Mouse (Mus musculus) ES-CJ7 (cell line): ENCODE results near the gene Ceacam1.
"Not testable (repeated sequence)": the region's sequence is repeated elsewhere in the genome, so short reads cannot be mapped to it uniquely, and the experiment has no call there.

ENCODE experiments used
- DNase-seq: peaks from one replicate; pipeline ENCODE4 v3.0.0; 2011; ENCODE audit warnings: low read depth, low spot score

Ceacam1 gene

DNA sequence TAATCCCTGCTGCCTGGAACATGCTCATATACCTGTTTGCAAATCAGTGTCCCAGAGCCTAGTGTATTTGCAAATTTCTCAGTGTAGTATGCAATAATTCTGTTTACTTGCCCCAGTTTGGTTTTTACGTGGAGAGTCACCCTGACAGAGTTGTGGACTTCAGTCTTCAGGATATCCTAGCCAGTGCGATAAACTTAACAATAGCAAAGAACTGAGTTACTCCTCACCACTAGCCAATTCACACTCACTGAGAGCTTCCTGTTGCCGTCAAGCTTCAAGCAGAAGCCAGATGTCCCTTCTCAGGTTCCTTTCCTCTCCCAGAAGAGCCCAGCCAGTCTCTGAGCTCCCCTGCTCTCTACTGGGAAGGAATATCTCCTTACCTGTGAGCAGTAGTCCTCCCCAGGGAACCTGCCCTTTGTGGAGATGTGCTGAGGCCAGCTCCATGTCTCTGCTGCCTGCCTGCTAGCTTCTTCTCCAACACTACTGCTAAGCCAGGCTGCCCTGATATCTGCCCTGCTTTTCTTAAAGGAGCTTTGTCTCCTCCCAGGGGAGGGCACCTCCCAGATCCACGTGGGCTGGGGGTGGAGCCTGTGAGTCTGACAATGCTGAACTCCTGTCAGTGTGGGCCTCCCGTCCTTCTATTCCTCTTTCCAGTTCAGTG lies at the start of gene Ceacam1:
Gene Ceacam1, minus strand, starts transcription at position 513 of the 661 bp plus-strand sequence.
- DNase-seq, result peak; percentile 43

DNA sequence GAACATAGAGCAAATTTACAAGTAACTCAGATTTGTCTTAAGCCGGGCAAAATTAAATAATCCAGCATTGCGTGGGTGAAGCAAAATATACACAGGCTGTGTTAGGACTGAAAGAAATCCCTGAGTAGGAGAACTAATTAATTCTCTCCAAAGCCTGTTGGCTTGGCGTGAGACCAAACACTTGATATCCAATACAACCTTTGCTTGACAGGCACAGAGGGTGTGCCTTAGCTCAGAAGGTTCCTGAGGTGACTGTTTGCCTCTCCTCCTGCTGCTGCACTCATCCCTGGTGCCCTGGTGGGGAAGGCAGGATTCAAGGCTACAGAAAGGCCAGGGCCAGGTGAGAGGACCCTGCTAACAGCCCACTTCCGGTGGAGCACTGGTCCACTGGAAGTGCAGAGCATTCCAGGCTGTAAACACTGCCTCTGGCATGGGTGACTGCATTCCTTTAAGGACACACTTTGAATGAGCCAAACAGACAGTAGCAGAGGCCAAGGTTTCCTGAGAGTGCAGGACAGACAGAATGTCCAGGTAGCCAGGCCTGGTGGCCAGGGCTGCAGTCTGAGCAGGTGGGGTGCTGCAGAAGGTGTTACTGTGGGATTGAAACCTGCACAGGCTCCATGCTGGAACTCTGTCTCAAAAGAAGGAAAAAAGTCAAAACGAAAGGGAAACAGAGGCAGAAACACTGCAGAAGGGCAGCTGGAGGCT lies 38.8 kb upstream of the Ceacam1 start:
- DNase-seq, result not testable (repeated sequence)

DNA sequence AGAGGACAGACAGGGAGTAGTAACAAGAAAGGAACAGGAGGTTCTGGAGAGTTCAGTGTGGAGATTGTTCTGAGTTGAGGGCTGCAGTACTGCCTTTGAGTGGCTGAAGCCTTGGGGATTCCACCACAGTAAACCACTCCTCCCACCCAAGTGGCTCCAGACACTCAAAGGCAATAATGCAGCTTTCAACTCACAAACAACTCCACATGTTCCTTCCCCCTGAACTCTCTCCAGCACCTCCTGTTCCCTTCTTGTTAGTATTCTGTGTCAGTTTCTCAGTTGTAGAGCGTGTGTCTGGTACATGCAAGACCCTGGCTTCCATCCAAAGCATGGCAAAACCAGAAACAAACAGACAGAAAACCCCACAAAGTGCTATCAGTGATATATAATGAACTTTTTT lies 38.3 kb upstream of the Ceacam1 start:
- not testable (repeated sequence) for DNase-seq

DNA sequence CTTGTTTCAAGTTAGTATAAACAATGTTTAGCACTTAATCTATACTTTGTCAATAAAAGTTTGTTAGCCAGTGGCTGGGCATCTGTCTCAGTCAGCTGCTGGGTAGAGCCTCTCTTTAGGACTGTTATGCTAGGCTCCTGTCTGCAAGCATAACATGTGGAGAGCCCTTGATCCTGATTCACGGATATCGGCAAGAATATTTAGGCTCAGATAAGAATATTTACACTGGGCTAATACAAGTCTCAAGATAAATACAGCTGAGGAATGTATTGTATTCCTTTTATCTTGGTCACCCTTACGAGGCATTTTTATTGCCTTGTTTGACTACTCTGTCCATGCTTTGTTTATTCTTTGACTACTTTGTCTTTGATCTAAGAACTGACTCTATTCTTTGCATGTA lies 32.5 kb upstream of the Ceacam1 start:
- DNase-seq, result no peak

DNA sequence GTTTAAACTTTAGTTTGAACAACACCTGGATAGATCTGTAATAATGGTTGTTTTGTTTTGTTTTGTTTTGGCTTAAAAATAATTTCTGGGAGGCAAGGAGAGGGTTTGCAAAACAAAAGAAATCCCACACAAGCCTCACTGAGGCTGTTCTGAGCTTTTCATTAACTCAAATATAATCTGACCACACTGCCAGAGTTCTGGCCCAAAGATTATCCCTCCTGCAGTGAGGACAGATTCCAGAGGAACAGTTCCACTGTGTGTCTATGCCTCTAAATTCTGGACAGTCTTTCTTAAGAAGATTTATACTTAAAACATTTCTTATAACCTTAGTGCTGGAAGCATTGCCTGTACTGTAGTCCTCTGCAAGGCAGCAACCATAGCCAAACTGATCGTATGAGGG lies 17.2 kb upstream of the Ceacam1 start:
- no peak for DNase-seq

DNA sequence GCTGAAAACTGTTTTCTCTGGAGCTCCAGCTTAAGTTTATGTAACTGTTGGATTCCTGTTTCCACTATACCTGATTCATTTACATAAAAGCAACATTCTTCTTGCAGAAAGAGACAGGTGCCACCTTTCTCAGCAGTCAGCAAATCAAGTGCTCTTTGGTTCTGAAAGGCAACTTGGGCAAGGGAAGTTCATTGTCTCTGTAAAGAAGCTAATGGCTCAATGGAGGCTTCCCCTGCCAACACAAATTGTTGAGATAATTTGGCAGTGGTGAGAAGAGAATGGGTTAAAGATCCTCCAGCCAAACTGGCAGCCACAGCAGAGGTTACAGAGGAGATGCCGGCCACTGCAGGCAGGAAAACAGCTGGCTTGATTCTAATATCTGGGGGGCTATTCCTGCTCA lies 13.3 kb upstream of the Ceacam1 start:
- not testable (repeated sequence) for DNase-seq

DNA sequence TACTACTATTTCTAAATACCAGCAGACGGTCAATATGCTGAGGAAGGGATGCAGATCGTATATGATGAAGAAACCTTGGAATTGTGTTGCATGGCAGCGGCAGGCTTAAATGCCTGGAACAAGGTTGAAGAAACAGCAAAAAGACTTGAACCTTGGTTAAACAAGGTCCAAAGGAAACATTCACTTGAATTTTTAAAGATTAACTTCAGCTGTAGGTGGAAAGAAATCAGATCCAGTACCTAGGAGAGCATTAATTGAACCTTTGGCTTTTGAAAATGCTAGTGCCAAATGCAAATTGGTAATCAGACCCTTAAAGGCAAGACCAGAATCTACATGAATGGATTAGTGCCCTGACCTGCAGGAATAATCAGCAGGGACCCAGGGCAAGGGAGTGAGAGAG lies 12.0 kb upstream of the Ceacam1 start:
- DNase-seq, result not testable (repeated sequence)

DNA sequence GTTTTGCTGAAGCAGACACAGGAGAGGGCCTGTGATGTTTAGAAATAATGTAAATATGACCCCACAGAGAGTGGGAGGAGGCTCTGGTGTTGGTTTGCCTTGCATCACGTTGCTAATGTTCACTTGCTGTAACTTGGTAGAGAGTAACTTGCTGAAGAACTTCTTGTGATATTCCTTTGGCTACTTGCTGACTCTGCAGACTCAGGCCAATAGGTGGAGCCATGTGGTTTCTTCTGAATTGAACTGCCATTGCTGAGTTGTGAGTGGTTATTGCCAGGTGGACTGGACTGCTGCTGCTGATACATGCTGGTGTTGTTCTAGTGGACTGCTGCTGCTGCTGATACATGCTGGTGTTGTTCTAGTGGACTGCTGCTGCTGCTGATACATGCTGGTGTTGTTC lies 8.8 kb upstream of the Ceacam1 start:
- DNase-seq, result no peak

DNA sequence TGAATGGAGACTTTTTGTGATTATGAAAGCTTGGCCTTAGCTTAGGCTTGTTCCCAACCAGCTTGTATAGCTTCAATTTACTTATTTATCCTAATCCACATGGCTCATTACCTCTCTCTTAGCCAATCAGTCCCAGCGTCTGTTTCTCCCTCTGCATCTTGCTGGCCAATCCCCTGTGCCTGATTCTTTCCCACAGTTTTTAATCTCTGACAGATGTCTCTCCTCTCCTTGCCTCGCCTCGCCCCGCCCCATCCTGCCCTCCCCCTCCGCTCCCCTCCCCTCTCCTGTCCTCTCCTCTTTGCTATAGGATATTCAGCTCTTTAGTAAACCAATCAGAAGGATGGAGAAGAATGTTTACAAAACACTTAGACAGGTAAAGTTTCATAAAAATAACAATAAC lies 7.7 kb upstream of the Ceacam1 start:
- DNase-seq, result no peak

DNA sequence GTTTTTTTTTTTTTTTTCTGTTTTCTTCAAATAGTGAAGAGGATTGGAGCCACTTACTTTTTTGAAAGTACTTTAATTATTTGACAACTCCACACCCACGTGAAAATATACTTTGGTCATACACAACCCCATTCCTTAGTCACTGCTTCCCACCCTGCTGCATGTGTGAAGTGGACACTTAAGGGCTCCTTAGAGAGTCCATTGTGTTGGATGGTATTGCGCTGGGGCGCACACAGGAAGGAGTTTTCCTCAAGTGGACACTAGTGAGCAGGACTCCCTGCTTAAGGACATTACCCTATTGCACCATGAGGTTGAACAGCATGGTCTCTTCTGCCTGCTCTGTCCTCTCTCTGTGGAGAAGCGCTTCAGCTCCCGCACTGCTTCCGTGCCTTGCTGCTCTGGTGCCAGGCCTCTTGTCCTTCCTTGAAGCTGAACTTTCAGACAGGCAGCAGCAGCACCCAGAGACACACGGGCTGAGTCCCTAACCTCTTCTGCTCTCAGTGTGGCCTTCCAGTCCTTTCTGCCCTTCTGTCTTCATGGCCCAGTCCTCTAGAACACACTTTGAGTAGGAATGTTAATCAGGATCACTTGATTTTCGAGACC lies 5.8 kb upstream of the Ceacam1 start:
- DNase-seq, result no peak

DNA sequence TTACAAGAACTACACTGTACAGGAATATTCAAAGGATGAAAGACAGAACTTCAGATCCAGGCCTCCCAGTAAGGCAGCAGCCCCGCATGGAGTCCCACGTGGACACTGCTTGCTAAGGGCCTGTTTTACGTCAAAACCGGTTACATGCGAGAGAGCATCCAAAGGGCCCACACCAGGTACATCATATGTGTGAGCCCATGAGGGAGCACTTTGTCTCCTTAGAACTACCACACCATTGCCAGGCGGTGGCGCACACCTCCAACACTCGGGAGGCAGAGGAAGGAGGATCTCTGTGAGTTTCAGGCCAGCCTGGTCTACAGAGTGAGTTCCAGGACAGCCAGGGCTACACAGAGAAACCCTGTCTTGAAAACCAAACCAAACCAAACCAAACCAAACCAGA lies 3.4 kb upstream of the Ceacam1 start:
- peak; percentile 76 for DNase-seq

DNA sequence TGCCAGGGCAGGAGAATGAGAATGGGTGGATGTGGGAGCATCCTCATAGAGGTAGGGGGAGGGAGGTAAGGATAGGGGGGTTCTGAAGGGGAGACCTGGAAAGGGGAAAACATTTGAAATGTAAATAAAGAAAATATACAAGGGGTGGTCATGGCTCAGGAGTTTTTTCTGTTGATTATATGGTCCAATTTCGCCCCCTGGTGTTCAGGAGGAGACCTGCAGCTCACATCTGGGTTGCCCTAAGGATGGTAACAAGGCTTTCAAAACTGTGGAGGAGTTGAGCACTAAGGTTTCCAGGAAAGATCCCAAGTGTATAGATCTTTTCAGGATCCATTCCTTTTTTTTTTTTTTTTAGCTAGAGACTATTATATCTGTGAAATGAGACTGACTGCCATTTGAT lies 2.0 kb upstream of the Ceacam1 start:
- peak; percentile 51 for DNase-seq

DNA sequence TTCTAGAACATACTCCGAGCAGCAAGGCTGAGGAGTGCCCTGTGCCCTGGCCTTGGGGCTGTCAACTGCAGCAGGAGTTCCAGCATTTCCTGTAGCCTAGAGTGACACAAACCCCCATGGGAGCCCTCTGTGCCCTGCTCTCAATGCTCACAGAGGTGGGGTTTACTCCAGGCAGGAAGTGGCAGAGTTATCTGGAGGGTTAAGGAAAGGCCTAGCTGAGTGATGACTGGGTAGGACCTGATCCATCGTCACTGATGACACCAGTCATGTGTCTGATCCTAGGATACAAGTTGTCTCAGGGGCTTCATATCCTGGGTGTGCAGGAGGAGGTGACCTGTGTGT lies 320 bp upstream of the Ceacam1 start:
- DNase-seq, result not testable (repeated sequence)

DNA sequence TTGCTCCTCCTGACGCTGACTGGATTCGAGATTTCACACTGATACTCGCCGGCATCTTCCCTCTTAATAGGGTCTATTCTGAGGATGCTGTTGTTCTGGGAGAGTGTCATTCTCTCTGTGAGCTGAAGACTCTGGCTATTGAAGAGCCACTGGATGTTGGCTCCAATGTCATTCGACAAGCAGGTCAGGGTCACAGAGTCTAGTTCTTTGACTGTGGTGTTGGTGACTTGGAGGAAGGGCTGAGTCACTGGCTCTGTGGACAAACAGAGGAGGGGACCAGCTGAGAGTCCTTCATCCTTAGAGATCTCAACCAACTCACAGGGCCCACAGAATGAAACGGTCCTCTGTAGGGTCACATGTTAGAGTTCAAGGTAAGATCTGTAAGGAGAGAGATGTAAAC lies 5.6 kb downstream of the Ceacam1 start:
- not testable (repeated sequence) for DNase-seq

DNA sequence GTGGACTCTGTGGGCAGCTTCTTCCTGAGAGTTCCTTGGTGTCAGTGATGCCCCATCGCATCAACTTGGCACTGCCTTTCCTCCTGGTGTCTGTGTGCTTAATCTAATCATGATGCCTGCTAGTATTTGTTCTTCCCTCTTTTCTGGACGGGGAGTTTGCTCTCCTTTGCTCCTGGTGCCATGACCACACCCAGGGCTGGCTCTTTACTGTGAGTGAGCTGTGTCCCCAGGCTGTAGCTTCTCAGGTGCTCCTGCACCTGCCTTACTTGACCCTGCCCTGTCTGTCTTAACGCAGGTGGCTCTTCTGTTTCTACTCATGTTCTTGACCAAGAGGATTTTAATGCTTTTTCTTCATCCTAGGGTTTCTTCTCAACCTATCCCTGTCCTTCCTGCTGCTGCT lies 11.8 kb downstream of the Ceacam1 start:
- DNase-seq, result not testable (repeated sequence)

DNA sequence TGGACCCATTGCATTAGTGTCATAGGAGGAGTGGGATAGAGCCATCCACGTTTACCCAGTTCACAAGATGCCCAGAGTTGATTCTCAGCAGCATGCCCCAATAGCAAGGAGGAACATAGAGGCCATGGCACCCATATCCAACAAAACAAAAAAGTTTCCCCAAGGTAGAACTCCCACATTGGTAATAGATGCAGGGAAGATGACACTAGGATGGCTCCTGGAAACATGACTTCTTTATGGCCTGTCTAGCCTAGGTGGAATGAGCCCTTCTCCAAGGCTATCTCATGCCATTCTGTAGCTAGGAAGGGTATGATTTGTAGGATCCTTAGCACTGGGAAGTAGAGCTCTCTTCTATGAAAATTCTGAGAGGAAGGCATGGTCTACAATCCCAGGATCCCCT lies 12.4 kb downstream of the Ceacam1 start:
- no peak for DNase-seq

DNA sequence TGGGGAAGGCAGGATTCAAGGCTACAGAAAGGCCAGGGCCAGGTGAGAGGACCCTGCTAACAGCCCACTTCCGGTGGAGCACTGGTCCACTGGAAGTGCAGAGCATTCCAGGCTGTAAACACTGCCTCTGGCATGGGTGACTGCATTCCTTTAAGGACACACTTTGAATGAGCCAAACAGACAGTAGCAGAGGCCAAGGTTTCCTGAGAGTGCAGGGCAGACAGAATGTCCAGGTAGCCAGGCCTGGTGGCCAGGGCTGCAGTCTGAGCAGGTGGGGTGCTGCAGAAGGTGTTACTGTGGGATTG lies 15.4 kb downstream of the Ceacam1 start:
- not testable (repeated sequence) for DNase-seq

DNA sequence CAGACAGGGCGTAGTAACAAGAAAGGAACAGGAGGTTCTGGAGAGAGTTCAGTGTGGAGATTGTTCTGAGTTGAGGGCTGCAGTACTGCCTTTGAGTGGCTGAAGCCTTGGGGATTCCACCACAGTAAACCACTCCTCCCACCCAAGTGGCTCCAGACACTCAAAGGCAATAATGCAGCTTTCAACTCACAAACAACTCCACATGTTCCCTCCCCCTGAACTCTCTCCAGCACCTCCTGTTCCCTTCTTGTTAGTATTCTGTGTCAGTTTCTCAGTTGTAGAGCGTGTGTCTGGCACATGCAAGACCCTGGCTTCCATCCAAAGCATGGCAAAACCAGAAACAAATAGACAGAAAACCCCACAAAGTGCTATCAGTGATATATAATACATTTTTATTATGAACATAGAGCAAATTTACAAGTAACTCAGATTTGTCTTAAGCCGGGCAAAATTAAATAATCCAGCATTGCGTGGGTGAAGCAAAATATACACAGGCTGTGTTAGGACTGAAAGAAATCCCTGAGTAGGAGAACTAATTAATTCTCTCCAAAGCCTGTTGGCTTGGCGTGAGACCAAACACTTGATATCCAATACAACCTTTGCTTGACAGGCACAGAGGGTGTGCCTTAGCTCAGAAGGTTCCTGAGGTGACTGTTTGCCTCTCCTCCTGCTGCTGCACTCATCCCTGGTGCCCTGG lies 15.9 kb downstream of the Ceacam1 start:
- not testable (repeated sequence) for DNase-seq

DNA sequence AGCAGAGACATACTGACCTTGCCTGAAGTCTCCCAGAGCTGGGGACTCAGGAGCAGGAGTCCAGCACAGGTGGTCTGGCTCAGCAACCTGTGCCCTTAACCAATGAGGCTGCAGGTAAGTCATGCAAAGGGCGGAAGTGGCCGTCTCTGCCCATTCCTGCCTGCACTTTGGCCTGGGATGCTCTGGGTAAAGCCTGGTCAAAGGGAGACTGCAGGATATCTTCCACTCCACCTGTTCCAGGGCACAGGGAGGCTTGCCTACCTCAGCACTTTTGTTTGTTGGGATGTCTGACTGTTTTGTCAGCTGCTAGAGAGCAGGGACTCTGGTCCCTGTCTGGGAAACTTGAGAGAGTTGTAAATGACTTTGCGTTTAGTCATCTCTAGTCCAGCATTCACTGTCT lies 25.3 kb downstream of the Ceacam1 start:
- no peak for DNase-seq

DNA sequence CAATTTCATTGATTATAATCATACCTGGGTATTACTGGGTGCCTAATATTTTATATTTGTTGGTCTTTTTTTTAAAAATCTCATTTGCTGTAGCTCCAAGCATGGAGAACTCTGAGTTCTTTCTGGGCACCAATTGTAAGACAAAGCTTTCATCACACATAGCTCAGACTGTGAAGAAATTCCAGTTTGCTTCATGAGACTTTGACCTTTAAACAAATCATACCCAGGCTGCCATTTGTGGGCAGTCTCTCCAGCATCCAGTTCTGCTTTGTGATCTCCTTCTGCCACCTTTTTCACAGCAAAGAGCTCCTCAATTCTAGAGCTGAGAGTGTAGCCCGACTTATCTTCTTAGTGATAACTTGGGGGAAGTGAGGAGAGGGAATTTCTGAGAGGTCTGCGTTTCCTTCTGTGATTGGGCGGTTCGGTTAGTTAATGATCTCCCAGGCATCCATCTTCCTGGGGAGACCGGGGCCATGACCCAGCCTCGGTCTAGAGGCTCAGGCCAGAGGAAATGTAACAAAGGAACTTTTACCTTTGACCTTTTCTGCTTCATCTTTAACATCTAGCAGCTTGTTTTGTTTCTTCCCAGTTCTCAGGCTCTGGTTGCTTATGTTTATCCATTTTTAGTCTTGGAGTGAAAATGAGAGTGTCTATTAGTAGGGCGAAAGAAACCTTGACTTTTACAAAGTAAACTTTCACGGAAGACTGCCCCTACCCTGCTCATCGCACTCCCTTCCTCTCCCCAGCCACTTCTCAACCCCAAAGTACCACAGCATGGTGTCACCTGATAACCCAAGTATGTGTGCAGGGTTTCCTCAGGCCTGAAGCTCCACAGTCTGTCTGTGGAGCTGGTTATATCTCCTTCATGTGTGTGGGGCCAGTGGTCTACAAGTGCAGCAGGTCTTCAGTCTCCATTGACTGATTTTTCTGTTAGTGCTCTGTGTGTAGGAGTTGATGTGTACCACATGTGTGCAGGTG lies 27.2 kb downstream of the Ceacam1 start:
- DNase-seq, result no peak

DNA sequence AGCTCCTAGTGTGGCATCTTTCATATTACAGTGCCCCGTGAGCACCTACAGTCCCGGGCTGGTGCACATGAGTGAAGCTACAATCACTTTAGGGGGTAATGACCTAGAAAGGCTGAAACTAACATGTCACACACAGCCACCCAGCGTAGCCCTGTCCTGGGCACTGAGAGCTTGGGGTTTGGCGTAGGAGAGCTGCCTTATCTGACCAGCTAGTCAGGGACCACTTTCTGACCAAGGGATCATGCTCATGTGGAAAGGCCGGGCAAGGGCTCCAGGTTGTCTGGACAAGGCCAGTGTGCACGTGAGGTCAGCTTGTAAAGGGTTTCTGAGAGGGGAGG lies 36.6 kb downstream of the Ceacam1 start:
- DNase-seq, result no peak
